Mouse (Mus musculus) cerebellum, adult 2 months (tissue): ENCODE measurements at regions not wholly inside any gene's neighbourhood (a gene's known extent, or its start where the extent isn't known, plus 50 kb on each side); places are given as distances from the start of the nearest gene placed in this dataset.

Experiments used
- DNase-seq, 2 experiments: peaks; one replicate each; pipeline ENCODE4 v3.0.0; 2021
- H3K27ac ChIP-seq: fragments of 200-500 bp; 2 replicates; pipeline ENCODE4 v1.5.1; 2012; ENCODE audit warnings: low read length, control low read depth, inconsistent platforms; ENCODE audit not compliant: insufficient read depth
- H3K27me3 ChIP-seq: fragments of 200-500 bp; 2 replicates; pipeline ENCODE4 v1.6.1; 2012; ENCODE audit warnings: inconsistent platforms, mild to moderate bottlenecking, low read length, moderate library complexity; ENCODE audit not compliant: control insufficient read depth, insufficient read depth
- H3K4me1 ChIP-seq: fragments of 200-500 bp; 2 replicates; pipeline ENCODE4 v1.6.1; 2011; ENCODE audit warnings: low read length; ENCODE audit not compliant: control insufficient read depth, insufficient read depth
- H3K4me3 ChIP-seq: fragments of 200-500 bp; replicated peaks from 2 replicates; pipeline ENCODE3; 2011; ENCODE audit warnings: mild to moderate bottlenecking, low read depth, low read length, control low read depth; ENCODE audit not compliant: insufficient read depth
- CTCF ChIP-seq: fragments of 200-500 bp; IDR thresholded peaks from 2 replicates; pipeline ENCODE4 v1.5.1; 2011; ENCODE audit warnings: low read depth, mild to moderate bottlenecking, control low read depth, low read length, moderate library complexity, borderline replicate concordance; ENCODE audit not compliant: insufficient read depth
- POLR2A ChIP-seq: fragments of 200-500 bp; IDR thresholded peaks from 2 replicates; pipeline ENCODE4 v1.6.1; 2011; ENCODE audit warnings: low read length, control low read depth, borderline replicate concordance; ENCODE audit not compliant: insufficient read depth
- WGBS: fragments of 180-500 bp; shearing (Covaris S2); methylation state at CpG from one replicate; pipeline ENCODE4 v1.1.7; 2018; 5-methylcytosine and 5-hydroxymethylcytosine counted together

DNA sequence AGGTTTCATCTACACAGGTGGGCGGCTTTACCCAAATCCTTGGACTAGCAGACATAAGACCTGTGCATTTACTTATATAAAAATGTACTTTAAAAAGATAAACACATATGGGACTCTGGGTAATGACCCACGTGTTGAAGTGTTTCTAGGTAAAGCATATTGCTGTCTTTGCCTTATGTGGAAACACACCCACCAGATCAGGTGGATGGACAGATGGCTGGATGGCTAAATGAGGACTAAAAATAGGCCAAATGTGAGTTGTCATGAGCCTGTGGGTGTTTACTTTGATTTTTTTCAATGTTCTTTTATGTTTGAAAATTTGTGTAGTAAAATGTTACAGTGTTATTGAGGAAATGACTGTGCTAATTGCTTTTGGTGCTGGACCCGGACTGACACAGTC is 99.2 kb upstream of the Aldh1b1 start:
- 78% methylated on average over 3 of the region's 3 CpGs for whole genome bisulfite sequencing
- TF ChIP-seq CTCF (no peak), POLR2A (no peak)
- no peaks in the 10 kb centered on the region; the same call in 1 of the 2 replicates for H3K27me3 ChIP-seq
- no peak overlapping the region for H3K27ac ChIP-seq
- no peak for DNase-seq
- H3K4me3 ChIP-seq: no peak overlapping the region
- 0 out of 2 replicates have a peak, but pooled peaks cover 2% of the 10 kb centered on the region for H3K4me1 ChIP-seq

DNA sequence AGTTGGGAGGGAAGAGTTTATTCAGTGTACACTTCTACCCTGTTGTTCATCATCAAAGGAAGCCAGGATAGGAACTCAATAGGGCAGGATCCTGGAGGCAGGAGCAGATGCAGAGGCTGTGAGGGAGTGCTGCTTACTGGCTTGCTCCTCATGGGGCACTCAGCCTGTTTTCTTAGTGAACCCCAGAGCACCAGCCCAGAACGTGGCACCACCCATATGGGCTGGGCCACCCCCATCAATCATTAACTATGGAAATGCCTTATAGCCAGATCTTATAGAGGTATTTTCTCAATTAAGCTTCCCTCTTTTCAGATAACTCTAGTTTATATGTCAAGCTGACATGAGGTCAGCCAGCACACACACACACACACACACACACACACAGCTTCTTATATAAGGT is 103.6 kb upstream of the Aldh1b1 start:
- TF ChIP-seq POLR2A (no peak), CTCF (no peak)
- no peaks in the 10 kb centered on the region; the same call in 1 of the 2 replicates for H3K27me3 ChIP-seq

DNA sequence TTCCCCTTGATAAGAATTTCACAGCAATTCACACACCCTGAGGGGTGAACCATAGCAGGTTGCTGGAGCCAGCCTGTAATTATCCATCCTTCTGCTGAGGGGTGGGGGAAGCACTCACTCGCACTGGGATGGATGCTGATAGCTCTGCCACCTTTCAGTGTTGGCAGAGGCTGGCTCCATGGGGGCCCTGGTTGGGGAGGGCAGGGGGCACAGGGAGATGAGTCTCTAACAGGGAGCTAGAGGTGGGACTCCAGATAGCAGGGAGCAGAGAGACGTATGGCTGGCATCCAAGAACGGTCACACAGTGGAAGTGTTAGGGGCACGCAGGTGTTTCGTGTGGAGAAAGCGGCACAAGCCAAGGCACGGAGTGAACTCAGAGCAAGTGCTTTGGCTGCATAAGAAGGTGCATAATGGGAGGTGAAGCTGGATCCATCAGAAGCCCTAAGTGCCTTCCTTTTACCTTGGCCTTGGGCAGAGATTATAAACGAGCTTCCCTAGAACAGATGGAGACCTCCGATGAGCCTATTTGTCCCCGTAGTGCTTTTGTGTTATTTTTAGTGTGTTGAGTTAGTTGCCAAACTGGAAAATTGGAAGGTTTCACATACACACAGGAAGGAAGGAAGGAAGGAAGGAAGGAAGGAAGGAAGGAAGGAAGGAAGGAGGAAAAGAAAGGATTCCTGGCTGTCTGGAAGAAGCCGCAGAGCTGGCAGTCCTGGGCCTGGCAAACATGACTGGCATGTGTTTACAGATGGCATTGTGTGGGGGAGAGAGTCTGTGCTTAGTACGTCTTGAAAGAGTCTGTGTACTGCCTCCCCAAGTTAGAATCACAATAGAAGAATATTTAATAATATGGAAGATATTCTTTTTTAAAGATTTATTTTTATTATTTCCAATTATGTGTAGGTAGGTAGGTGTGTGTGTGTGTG is 108.6 kb upstream of the Aldh1b1 start:
- Histone ChIP-seq H3K4me1 (peaks cover 17% of the 10 kb centered on the region), H3K27ac (no peak overlapping the region), H3K4me3 (peak overlapping the region; percentile 46), H3K27me3 (no peaks in the 10 kb centered on the region)
- DNase-seq: peak; percentile 63 to 81
- WGBS: 11% methylated on average over 12 of the region's 12 CpGs
- no peak for TF ChIP-seq CTCF
- no peak for TF ChIP-seq POLR2A

More for the DNA sequence above, 103.6 kb upstream of the Aldh1b1 start:
- H3K4me1 ChIP-seq: peaks cover 5% of the 10 kb centered on the region; the same call in 1 of the 2 replicates
- H3K27ac ChIP-seq: no peak overlapping the region
- 72% methylated on average over 1 of the region's 1 CpGs for WGBS
- H3K4me3 ChIP-seq: no peak overlapping the region
- DNase-seq: no peak

DNA sequence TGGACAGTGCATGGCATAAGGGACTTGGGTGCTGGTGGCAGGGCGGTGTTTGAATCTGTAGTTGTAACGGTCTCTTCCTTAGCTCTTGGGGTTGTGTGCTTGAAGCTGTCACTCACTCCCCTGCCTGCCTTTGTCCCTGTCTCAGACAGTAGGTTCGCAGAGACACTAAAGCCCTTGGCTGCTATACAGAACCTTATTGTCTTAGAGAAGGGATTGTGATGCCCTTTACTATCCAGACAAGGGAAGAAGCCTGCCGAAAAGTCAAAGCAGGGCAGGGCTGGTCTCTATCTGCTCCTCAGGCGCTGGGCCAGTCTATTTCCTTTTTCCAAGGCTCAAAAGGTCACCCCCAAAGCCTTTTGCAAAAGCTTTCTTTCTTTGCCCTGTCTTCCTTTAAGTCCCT is 109.2 kb upstream of the Aldh1b1 start:
- no peak overlapping the region for H3K4me3 ChIP-seq
- peaks cover 17% of the 10 kb centered on the region for H3K4me1 ChIP-seq
- H3K27ac ChIP-seq: no peak overlapping the region
- TF ChIP-seq CTCF: no peak
- TF ChIP-seq POLR2A: no peak
- no peaks in the 10 kb centered on the region for H3K27me3 ChIP-seq
- DNase-seq: no peak
- 44% methylated on average over 5 of the region's 5 CpGs for WGBS

DNA sequence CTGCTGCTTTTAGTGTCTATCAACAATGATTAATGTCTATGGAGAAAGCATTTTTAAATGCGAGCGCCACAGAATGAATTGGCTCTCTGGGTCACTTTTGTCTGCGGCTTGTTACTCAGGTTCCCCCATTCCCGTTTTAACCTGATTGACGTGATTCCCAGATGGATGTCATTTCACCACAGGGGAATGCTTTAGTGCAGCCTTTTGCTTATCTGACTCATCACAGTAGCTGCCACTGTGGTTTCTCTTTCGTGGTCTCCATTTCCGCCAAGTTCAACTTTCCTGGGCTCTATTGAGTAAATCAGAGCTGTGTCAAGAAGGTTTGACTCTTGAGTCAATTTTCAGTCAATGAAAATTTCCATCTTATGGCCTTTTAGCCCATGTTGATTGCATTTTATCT is 110.6 kb upstream of the Aldh1b1 start:
- no peak for DNase-seq
- TF ChIP-seq POLR2A: no peak
- no peak for TF ChIP-seq CTCF
- Histone ChIP-seq H3K4me3 (no peak overlapping the region), H3K27ac (no peak overlapping the region), H3K4me1 (peaks cover 17% of the 10 kb centered on the region), H3K27me3 (no peaks in the 10 kb centered on the region)
- 91% methylated on average over 7 of the region's 7 CpGs for WGBS

DNA sequence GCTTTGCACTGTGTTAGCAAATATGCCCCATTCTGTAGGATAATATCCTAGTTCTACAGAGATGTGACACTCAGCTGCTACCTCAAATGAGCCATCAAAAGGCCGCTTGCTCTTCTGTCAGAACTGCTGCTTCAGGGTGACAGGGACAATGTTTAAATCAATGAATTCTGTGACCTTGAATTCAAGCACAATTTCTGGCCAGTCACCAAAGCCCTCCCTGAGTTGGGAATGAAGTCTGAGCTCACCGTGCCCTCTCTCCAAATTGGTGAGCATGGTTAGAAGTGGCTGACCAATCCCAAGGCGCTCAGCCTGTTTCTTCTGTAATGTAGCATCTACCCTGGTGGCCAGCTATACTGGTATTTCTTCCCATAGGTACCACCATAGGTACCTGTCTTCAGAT is 113.8 kb upstream of the Aldh1b1 start:
- no peak for TF ChIP-seq CTCF
- TF ChIP-seq POLR2A: no peak
- Histone ChIP-seq H3K4me1 (peaks cover 10% of the 10 kb centered on the region), H3K27me3 (no peaks in the 10 kb centered on the region), H3K27ac (no peak overlapping the region), H3K4me3 (no peak overlapping the region)
- no peak for DNase-seq
- 85% methylated on average over 3 of the region's 3 CpGs for WGBS

DNA sequence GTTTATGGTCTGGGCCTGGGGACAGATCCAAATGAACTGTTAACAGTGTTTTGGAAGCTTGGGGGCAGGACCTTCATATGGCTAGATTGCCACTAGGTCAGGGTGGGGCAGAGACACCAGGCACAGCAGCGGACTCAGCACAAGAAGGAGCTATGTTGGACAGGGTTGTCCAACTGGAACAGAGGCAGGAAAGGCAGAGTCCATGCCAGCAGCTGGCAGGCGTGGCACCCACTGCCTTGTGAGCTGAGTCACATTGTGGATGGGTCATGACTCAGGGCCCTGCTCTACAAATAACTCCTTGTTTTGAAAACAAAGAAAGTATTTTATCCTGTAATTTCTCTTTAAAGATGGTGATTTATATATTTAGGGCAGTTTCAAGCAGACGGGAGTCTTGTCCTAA is 115.6 kb upstream of the Aldh1b1 start:
- 89% methylated on average over 3 of the region's 3 CpGs for WGBS
- no peak overlapping the region for H3K27ac ChIP-seq
- no peaks in the 10 kb centered on the region for H3K4me1 ChIP-seq
- TF ChIP-seq POLR2A (no peak), CTCF (no peak)
- DNase-seq: peak in 1 of 2 experiments; percentile 7
- no peak overlapping the region for H3K4me3 ChIP-seq
- no peaks in the 10 kb centered on the region for H3K27me3 ChIP-seq

DNA sequence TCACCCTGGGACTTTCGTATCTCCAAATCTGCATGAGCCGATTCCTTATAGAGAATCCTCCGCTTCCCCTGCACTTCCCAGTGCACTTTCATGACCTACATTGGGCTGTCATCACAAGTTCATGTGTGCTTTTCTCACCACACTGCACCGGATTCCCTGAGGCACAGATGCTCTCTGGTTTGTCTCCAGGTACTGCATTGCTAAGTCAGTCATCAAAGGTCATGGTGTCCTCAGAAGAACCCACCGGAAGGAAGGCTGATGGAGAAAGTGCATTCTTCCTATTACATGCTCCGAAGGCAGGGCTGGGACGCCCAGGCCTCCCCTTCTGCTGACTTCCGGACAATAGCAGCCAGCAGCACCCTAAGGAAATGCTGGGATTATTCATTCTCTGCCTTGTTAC is 116.1 kb upstream of the Aldh1b1 start:
- Histone ChIP-seq H3K4me3 (no peak overlapping the region), H3K27ac (no peak overlapping the region), H3K4me1 (no peaks in the 10 kb centered on the region), H3K27me3 (no peaks in the 10 kb centered on the region)
- WGBS: 96% methylated on average over 8 of the region's 8 CpGs
- DNase-seq: no peak
- TF ChIP-seq CTCF (no peak), POLR2A (no peak)
